Mouse (Mus musculus) ovary, postnatal 14 days (tissue): ENCODE data around the gene B3gat2.

Experiments used
- DNase-seq: peaks from one replicate; pipeline ENCODE4 v3.0.0; 2022; ENCODE audit warnings: low spot score

The B3gat2 gene

DNA sequence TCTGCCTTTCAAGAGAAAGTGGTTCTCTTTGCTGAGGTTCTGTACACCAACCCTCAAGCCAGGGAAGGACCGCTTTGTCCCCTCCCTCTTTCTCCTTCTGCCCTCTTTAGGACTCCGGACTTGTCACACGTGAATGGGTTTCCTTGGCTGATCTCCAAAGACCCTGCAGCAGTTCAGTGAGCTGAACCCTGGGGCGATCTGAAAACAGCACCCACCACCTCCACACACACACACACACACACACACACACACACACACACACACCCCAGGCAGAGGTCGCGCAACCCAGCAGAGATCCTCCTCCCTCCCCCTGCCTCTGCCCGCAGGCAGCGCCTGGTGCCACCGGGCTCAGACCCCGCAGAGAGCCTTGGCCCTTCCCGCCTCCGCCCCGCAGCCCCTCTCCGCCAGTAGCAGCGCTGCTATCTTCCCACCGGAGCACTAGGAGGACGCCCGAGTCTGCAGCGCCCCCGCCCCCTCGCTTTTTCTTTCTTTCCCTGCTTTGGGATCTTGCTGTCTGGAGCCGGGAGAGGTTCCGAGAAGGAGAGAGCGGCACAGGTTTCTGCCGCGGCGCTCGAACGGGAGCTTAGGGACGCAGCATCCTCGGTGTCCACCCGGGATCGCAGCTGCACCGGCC lies at the start of gene B3gat2:
Gene B3gat2 (plus strand): TSS at position 252 of the 634 bp plus-strand sequence.
- no peak for DNase-seq

DNA sequence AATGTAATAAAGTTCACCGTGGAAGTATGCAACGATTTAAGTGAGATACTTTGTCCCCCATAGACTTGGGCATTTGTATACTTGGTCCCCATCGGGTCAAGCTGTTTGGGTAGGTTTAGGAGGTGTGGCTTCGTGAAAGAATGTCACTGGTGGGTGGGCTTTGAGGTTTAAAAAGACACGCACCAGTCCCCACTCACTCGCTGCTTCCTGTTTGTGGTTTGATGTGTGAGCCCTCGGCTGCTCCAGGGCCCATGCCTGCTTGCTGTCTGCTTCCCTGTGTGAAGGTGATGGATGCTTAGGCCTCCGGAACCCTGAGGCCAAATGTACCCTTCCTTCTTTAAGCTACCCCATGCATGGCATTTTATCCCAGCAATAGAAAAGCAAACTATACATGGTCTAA lies 41.2 kb upstream of the B3gat2 start:
- DNase-seq, result no peak

DNA sequence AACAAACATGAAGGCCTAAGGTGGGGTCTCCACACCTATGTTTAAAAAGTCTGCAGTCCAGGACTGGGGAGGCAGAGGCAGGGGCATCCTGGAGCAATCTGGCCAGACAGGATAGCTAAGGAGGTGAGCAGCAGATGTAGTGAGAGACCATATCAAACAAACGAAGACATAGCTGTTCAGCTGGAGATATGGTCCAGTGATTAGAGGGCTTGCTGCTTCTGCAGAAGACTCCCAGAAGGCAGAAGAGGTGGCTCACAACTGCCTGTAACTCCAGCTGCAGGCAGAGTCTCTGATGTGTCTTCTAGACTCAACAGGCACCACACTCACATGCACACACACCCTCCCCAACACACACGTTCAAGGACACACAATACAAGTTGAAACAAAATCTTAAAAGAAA lies 40.5 kb upstream of the B3gat2 start:
- DNase-seq, result no peak

- no peak for DNase-seq
Measured at GRCm38 (mm10) chr1:23722469-23723372, 38.8 kb upstream of the B3gat2 start.

DNA sequence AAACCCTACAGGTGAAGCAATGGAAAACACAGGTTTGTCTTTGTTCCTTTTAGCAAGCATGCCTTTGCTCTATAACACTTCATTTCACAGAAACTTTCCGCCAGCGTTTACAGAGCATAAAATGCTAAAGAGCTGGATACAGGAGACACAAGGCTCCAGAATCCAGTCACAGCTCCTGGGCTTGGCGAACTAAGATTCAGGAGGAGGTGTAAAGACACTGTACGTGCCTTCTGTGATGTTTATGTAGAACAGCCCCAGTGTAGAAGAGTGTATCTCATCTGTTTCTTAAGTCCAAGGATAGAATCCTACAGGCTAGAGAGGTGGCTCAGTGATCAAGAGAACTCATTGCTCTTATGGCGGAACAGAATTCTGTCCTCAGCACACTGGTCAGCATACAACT lies 30.2 kb upstream of the B3gat2 start:
- no peak for DNase-seq

DNA sequence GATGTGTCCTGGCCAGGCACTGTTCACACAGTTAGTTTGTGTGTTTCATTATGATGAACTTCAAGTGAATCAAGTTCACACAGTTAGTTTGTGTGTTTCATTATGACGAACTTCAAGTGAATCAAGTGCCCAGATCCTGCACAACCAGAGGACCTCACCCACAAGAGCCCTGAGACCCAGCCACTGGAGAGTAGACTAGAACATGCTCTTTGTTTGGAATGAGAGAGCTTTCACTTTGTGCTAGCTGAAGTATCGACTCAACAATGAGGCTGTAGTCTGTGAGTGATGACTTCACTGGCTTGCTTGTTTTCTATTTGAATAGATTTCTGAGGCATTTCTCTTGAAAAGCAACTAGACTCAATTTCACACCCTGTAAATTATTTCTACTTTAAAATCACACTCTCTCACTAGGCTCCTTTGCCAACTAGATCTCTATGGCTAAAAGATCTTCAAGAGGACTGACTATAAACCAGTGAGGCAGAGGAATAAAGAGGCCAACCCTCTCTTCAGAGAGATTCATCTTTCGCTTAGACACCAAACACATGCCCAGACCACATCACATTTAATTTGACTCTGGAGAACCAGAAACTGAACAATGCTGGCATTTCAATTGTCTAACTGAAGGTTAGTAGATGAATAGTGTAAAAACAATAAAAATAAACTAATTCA lies 10.6 kb upstream of the B3gat2 start:
- DNase-seq, result no peak

- no peak for DNase-seq
Measured at GRCm38 (mm10) chr1:23753091-23753490, 8.5 kb upstream of the B3gat2 start.

- DNase-seq, result no peak
Measured at GRCm38 (mm10) chr1:23753591-23753990, 8.0 kb upstream of the B3gat2 start.

DNA sequence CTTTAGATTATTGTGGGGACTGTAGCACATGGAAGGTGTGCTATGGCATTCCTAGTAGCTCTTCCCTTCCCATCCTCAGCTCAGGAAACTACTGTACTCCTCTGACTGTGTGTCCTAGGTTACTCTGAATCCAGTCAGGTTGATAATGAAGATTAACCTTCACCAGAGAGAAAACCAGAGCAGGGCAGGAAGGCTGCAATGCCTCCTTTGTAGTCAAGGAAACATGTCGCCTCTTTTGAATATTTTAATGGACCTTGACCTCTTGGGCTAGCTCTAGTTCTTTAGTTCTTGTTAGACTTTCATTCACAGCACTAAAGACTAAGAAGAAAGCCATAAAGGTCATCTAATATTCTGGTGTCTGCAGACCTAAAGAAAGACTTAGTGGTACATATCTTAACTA lies 7.2 kb upstream of the B3gat2 start:
- DNase-seq, result no peak

GRCm38 (mm10) chr1:23754967-23755366 lies 6.6 kb upstream of the B3gat2 start:
- no peak for DNase-seq

GRCm38 (mm10) chr1:23762136-23762687 lies 659 bp downstream of the B3gat2 start:
- DNase-seq, result peak; percentile 9

DNA sequence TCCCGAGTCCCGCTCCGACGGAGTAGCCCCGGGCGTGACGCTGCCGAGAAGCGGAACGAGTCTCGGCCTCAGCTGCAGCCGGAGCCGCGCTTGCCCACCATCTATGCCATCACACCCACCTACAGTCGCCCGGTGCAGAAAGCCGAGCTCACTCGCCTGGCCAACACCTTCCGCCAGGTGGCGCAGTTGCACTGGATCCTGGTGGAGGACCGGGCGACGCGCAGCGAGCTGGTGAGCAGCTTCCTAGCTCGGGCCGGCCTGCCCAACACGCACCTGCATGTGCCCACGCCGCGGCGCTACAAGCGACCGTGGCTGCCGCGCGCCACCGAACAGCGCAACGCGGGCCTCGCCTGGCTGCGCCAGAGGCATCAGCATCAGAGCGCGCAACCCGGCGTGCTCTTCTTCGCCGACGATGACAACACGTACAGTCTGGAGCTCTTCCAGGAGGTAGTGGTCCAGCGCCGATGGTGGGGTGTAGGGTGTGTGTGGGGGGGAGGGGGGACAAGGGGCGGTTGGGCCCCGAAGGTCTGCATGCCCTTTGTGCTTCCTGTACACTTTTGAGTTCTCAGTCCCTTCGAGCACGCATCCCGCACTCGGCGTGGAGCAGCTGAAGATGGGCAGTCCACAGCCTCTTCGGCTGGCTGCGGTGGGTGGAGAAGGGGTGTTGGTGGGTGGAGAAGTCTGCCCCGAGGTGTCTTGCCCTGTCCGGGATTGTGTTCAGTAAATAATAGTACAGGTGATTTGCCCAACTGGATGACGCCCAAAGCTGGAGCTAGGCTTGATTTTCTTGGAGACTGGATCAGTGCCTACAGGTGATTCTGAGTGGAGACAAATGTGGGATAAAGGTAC lies 1.5 kb downstream of the B3gat2 start:
- peak; percentile 90 for DNase-seq

GRCm38 (mm10) chr1:23763726-23764125 lies 2.2 kb downstream of the B3gat2 start:
- no peak for DNase-seq

- no peak for DNase-seq
Measured at GRCm38 (mm10) chr1:23764710-23765109, 3.2 kb downstream of the B3gat2 start.

DNA sequence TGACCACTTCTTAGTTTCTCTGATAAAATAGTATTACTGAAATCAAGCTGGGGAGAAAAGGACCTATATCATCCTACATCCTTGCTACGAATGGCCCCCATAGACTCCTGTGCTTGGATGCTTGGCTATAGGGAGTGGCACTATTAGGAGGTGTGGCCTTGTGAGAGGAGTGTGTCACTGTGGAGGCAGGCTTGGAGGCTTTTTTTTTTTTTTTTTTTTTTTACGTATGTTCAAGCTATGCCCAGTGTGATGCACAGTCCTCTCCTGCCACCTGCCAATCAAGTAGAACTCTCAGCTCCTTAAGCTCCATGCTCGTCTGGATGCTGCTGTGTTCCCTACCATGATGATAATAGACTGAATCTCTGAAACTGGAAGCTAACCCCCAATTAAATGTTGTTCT lies 11.5 kb downstream of the B3gat2 start:
- DNase-seq, result no peak

- peak; percentile 74 for DNase-seq
Measured at GRCm38 (mm10) chr1:23792737-23793533, 31.4 kb downstream of the B3gat2 start.

GRCm38 (mm10) chr1:23798306-23798705 lies 36.8 kb downstream of the B3gat2 start:
- DNase-seq, result no peak

DNA sequence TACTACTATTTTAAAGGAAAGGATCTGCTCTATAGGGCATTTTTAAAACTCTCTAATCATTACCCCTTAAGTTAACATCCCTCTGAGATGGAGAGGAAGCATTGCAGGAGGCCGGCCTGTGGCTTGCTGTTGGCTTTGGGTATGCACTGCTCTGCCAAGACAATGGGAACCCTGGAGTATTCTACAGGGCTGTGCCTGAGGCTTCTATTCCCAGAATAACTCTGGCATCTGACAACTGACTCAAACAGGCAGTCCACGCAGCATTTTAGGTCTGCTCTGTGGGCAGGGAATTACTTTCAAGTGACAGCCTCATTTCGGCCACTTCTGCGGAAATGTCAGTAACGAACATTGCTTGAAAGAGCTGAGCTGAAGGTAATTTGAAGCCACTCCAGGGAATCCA lies 60.1 kb downstream of the B3gat2 start:
- no peak for DNase-seq

DNA sequence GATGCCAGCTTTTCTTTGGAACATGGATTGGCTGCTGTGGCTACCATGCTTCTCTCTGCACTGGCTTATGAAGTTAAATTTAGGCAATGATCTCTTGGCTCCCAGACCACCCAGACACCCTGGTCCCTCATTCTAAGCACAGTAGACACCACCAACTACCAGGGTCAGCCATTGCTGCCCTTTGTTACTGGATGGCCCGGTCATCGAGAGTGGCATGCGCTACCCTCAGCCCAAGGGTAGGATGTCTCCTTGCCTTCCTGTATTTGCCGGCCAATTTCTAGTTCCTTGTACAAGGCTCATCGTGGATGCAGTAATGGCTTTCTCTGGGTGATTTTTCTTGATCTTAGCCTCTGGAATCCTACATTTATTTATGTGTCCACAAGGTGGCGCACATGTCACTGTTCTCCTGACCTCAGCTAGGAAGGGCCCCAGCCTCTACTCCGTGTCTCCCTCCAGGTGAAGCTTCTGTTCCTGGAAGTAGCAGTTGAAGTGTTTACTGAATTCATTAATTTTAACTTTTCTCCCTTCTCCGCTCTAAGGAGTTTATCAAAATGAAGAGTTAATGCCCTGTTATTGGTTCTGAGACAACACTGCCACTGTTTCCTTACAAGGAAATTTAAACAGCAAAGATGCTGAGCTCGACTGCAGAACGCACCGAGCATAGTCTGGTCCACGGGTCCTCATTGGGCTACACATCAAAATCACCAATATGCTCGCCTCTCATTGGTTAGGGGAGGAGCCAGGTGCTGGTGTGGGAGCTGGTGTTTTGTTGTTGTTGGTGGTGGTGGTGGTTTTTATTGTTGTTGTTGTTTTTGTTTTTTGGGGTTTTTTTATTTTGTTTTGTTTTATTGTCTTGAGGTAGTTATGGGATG lies 65.6 kb downstream of the B3gat2 start:
- DNase-seq, result peak; percentile 33

DNA sequence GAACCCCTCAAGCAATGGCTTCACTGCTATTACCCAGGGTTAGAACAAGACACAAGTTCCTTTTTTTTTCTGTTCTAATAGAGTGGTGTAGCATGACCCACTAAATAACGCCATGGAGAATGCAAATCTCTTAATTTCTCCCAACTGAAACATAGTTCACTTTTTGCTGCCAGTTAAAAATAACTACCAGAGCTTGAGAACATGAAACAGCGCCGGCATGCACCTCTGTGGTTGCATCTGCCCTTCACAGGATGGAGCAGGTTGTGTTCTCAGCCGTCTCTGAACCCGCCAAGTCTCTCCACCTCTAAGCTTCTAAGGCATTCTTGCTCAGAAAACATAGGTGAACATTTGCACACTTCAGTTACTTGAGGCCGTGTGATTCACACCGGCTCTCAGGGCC lies 72.7 kb downstream of the B3gat2 start:
- DNase-seq, result no peak
